Mouse (Mus musculus): ENCODE data around the gene Vipas39.

GRCm38 (mm10) chr12:87260562-87260961 is 5.5 kb downstream of the Vipas39 start:
- TF ChIP-seq POLR2A (IDR thresholded peaks at IDR 0.05; ENCODE audit: borderline replicate concordance, control insufficient read depth, low read depth, low read length): no peak
- TF ChIP-seq CTCF (IDR thresholded peaks at IDR 0.05; ENCODE audit: control insufficient read depth, insufficient read depth, low read length): no peak
